Mouse (Mus musculus): ENCODE results near the gene Srgap2. TPM values are rescaled to one million over a fixed set of nuclear protein-coding genes. Genes with fewer than 3 reads are reported as not detected.
A peak's percentile ranks its signal among the peaks of the same experiment; 100 is the strongest.

The Srgap2 gene
- total RNA-seq, 2 experiments from 2014 or later, result 8.4 to 13.2 TPM

DNA sequence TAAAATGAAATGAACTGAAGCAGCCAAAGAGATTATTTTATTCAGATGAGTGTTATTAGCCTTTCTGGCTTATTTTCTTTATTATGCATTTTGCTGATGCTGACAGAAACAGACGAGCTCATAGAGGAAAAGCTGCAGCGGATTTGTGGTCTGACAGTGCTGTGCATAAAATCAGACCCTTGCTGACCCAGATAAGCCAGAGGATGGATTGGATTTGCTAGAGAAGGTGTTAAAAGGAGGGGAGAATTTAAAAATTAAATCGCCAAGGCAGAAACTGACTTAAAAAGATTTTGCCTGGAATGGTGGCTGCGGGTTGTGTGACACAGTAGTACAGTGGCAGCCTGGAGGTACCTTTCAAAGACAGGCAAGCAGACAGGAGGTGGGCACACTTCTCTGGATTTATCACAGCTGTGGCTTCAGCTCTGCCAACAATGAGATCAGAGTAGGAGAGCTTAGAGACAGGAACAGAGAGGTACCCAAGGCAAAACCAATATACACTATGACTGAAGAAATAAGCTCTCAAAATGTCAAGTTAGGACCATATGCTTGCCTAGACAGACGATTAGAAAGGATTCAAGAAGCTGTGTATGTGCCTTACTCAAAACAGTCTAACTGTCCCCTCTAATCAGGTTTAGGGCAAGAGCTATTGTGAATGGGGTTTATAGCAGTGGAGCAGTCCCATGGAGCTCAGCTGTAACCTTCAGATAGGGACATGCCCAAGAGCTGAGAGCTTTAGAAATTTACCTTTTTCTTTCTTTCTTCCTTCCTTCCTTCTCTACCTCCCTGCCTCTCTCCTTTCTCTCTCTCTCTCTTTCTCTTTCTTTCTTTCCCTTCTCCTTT lies 109.1 kb downstream of the Srgap2 start:
- no peak for DNase-seq (ENCODE audit: low spot score)

DNA sequence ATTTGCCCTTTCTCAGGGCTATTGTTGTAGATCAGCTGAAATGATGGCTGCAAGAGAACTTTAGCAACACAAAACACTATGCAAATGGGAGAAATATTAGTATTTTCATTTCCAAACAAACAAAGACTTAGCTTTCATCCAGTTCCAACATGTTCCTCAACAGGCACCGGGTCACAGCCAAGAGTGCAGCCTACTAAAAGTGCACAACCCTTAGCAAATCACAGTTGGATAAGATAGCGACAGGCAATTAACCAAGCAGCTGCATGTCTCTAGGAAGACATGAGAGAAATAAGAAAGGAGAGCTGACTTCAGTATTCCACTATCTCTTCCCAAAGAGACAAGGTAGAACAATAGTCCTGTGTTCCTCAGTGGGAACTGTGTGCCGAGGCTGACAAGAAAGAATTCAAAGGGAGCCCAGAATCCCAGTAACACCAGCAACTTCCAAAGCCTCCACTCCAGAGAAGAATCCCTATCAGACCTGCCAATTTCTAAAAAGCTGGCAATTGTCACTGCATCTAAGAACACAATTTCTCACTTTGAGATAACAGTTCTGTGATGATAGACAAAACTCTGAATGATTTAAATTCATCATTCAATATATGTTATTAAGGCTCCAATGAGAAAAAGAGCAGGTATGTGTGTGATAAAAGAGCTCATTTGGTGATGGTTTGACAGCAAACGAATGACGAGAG lies 109.9 kb downstream of the Srgap2 start:
- DNase-seq (ENCODE audit: low spot score), result no peak

DNA sequence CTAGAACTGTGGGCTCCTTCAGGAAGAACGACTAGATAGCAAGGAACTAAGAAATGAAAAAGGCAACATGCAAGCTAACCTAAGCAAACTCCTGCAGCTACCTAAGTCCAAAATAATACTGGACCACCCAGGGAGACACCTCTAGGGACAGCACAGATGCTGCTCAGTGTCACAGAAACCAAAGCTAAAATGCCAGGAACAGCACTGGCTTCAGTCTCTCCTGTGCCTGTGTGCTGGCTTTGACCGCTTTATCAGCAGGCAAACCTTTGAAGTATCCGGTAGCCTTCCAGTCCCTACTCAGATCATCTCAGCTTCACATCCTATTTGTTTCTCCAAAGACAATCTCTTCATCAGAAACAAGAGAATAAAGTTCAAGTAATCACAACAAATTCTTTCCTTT lies 123.6 kb downstream of the Srgap2 start:
- no peak for DNase-seq (ENCODE audit: low spot score)

DNA sequence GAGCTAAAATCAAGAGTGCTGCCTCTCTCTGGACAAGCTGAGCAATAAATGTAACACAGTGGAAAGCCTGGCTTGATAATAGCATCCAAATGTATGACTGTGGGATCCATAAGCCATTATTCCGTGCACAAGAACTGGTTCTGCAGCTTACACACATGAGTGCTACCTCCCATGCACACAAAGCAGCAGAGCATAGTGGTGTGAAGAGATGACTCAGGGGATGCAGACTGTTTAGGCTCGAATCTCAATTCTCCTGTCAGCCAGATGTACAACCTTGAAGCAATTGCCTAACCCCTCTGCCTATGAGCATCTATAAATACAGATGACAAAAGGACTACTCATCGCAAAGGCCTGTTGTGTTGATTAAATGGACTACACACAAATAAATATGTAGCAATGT lies 126.3 kb downstream of the Srgap2 start:
- no peak for DNase-seq (ENCODE audit: low spot score)

DNA sequence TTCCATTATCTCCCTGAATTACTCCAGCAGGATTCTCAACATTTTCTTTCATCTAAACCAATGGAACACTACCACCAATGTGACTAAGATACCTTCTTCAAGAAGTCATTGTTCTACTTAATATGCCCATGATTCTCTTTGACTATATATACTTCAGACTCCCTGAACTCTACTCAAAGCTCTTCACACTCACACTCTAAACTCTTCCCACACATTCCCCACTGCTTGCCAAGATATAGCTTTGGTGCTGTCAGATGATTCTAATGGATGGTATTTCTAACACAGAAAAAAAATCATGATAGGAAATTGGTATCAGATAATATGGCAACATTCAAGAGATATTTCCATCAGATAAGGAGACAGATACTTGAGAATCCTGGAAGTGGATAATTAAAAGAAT lies 129.0 kb downstream of the Srgap2 start:
- no peak for DNase-seq (ENCODE audit: low spot score)

DNA sequence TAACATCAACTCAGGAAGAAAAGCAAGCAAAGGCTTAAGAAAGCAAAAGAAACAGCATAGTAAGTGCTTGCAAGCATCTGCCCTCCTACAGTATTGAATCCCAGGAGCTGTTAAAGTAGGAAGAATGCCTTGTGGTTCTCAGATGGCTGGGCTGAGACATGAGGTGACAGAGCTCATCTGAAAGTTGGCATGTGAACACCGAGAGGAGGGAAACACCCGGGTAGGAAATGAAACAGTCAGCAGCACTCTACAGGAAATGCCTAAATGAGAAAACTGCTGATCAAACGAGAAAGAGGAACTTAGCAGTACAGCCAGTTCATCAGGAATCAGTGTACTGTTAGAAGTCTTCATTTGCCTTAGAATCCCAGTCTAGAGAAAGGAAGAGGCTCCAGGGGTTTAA lies 142.7 kb downstream of the Srgap2 start:
- DNase-seq (ENCODE audit: low spot score), result peak; percentile 48

DNA sequence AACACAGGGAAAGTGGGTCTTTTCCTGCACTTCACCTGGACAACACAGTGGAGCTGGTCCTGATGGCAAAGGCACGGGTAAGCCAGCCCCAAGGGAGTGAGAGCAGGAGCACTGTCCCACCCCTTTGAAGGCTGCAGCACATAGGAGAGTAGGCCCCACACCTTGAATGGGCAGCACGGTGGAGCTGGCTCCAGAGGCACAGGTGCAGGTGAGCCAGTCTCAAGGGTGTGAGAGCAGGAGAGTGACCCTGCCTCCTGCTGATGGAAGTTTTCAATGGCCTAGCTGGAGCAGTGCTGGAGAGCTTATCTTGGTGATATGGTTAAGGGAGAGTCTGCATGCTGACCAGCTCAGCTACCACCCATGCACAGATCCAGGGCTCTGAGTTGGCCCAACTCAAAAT lies 145.0 kb downstream of the Srgap2 start:
- DNase-seq (ENCODE audit: low spot score), result no peak

DNA sequence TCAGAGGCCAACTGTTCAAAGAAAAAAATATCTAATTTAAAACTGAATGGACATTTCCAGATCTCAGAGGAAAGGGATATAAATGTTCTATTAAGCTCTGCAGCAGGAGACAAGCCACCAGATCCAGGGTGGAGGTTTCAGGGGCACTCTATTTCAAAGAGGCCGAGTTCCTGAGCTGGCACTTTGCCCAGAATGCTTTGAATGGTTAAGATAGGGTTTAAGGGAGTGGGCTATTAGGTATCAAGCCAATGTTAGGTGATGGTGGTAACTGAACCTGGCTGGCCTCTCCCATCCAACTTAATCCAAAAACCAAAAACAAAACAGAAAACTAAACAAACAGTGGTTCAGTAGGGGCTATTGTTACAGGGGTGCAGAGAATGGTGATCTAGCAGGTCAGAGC lies 146.9 kb downstream of the Srgap2 start:
- no peak for DNase-seq (ENCODE audit: low spot score)

DNA sequence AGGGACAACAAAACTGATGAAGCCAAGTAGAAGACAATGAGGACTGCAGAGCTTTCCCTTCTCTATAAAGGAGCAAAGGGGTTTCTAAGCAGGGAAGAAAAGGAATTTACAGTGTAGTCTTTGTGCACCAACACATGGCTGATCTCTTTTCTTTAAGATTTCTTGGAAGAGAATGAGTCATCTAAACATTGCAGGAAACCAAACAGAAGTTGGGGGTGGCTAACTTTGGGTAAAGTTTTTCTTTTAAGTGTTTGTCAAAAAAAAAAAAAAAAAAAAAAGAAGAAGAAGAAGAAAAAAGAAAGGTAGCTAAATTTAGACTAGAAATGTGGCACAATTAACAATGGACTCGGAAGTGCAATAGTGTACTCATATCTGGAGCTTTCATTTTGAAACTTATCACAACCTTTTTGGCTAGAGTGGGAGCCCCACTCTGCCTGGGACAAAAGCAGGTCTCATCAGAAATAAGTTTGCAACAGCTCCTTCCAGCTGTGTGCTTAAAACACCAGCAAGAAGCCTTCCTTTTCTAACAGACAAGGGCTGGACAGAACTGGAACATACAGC lies 148.2 kb downstream of the Srgap2 start:
- DNase-seq (ENCODE audit: low spot score), result no peak

DNA sequence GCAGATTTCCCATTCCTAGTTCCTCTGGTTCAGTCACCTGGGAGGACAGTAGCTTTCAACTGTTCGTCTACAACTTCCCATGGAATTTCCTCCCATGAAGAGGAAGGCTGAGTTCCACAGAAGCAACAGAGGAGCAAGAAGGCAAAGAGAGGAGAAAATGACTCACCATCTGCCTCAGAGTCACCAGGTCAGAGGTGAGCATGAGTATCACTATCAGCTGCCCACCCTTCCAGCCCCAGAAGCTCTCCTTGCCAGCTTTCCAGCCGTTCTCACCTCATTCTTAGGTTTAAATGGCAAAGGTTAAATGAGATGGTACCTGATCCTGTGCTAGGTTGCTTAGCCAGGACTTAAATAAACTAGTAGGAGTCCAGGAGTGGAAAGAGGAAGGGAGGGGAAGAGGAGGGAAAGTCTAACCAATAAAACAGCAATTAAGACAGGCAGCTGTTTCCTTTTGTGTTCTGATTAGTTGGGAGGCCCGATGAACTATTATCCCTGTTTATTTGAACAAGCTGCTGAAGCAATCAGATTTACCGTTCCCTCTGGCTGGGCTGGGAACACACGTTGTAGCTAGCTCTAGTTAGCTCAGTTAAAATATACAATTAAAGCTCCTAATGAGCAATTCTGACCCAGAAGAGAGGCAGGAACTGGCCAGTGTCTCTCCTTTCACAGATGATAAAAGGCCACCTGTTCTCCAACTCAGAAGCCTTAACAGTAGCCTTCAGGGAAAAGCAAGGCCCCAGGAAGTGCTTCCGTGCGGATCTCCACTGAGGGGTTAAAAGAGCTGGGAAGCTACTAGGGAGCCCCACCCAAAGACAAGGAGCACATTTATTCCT lies 148.9 kb downstream of the Srgap2 start:
- DNase-seq (ENCODE audit: low spot score), result peak; percentile 65

DNA sequence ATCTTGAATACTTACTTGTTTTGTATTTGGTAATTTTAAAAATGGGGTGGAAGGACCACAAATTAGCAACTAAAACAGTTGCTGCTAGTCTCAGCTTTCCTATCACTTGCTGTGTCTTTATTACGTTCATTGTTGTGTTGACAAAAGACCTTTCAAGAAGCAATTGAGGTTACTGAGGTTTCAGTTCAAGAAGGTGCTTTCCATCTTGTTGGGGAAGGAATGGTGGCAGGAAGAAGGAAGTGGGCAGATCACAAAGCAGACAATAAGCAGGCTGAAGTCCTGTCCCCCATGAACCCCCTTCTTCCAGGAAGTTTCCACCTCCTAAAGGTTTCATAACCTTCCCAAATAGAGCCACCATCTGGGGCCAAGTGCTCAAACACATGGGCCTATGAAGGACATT lies 161.3 kb downstream of the Srgap2 start:
- DNase-seq (ENCODE audit: low spot score), result no peak

DNA sequence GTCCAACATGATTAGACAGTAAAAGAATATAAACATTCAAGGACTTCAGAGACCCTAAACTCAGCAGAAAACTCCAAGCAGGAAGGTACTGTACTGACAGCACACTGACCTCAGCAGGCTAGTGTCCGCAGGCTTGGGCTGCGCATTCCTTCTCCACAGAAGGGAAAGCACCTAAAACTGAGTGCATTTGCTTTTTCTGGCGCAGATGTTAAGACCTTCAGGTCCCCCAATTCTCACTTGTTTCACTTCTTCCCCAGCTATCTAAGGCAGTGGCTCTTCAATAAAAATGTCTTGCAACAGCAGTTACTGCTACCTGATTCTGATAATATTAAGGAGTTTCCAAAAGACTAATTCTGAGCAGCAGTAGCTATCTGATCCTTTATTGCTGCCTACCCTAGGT lies 162.7 kb downstream of the Srgap2 start:
- DNase-seq (ENCODE audit: low spot score), result no peak

DNA sequence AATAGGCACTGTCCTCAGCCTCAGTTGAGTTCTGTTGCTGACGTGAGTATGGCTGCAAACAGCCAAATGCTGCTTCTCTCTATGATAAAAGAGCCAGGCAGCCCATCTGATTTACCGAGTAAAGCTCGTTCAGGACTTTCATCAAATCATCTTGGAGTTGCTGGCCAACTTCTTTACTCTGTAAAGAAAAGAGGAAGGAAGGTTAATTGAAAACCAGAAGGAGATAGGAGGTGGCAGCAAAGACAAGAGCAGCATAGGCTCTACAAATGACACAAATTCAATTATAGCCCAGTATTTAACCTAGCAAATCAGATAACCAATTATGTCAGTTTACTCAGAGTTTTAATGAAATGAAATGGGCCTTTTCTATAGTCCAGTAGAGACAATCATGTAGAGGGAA lies 163.3 kb downstream of the Srgap2 start:
- DNase-seq (ENCODE audit: low spot score), result peak; percentile 33

DNA sequence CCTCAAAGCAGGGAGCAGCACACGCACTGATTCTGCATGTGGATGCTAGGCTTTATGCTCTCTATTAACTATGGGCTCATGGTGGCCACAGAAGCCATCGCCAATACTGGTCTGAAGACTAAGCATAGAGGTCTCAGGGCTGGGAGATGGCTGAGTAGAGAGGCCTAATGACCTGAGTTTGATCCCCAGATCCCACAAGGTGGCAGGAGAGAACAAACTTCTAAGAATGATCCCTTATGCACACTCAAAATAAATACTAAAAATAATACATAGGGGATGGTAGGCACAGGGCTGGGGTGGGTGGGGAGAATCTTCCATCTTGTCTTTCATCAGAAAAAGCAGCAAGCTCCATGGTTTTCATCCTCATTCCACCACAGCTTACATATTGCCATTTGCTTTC lies 165.1 kb downstream of the Srgap2 start:
- DNase-seq (ENCODE audit: low spot score), result peak; percentile 38

DNA sequence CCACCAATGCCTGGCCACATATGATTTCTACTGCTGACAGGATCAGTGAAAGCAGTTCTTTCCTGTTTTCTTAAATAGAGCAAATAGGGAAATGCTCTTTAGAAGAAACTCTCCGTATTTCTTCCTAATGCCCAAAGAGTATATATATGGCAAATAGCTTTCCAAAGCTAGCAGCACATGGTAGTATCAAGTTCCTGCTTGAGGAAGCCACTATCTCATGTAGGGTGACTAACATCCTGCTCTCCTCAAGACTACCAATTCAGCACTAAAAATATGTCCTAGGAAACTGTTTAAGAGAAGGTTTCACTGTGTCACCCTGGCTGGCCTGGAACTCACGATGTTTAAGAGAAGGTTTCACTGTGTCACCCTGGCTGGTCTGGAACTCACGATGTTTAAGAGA lies 166.4 kb downstream of the Srgap2 start:
- no peak for DNase-seq (ENCODE audit: low spot score)

DNA sequence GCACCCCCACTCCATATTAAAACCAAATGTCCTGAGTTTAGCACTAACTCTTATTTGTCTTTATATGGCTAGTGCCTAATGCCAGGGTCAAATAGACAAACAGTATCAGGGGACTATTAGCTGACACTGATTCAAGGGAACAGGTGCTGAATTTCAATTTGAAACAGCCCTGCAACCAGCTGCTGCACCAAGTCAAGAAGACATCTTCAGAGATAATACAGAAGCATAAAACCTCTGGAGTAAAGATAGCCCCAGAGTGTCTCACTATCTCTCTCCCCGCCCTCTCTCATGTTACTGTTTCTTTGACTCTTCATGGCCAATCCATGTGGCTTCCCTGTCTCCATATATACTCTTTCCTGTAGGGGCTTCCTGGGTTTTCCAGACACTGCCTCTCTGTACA lies 167.5 kb downstream of the Srgap2 start:
- DNase-seq (ENCODE audit: low spot score), result no peak

DNA sequence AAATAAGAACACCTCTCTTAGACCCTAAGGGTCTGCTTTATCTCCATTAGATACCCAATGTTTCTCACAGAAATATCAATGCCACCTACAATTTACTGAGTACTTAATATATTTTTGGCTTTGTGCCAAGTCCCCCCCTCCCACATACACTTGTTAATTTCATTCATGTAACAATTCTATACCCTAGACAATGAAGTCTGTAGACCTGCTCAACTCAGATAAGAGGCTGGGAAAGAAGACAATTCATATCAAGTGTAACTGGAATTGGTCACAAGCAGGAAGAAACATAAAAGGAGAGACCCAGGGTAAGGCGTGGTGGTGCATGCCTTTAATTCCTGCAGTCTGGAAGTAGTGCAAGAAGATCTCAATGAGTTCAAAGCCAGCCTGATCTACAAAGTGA lies 169.9 kb downstream of the Srgap2 start:
- DNase-seq (ENCODE audit: low spot score), result no peak

DNA sequence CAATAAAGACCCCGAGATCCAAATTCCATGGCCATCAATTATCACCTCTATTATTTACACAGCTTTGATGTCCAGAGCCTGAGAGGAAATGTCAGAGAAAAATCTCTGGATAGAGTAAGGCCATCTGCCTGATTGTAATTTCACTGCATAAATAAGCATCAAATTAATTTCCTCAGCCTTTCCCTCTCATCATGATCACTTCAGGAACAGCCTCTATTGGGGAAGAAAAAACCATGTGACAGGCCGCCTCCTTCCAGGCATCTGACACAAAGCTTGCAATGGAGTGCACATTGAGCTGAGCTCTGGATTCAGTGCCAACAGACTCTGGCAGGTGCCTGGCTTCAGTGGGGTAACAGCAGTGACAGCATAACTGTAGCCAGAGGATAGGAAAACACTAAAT lies 175.7 kb downstream of the Srgap2 start:
- DNase-seq (ENCODE audit: low spot score), result no peak

DNA sequence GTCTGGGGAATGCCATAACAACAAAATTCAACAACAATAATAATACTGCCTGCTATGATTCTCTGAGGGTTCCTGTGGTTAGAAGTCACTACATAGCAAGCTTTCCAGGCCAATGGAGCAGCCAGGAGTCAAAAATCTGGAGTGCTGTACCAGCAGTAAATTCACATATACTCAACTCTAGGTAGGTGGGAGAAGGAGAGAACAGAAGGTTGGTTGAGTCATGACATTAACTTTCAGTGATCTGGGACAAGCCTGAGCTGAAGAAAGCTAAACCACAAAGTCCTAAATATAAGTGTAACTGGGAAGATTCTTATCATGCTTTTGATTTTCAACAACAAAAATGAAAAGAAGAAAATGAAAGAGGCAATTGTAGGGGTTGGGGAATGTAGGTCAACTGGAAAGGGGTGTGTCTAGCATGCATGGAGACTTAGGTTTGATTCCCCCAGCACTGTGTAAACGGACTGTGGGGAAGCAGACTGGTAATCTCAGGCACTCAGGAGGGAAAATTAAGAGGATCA lies 177.1 kb downstream of the Srgap2 start:
- no peak for DNase-seq (ENCODE audit: low spot score)

DNA sequence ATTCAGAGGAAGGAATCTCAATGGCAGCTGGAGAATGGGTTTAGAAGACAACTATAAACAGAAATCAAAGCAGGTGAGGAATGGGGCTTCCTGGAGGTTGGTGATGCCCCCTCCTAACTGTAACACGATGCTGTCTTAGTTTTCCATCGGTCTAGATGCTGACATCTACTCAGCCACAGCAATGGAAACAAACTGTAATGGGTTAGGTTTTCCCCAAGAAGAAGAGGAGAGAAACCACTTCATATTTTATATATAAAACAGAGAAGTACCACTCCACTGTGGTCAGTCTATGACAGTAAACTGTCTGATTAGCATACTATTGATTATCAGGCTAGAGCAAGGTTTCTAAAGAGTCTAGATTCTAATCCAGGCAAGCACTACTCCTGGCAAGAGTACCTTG lies 179.4 kb downstream of the Srgap2 start:
- no peak for DNase-seq (ENCODE audit: low spot score)

DNA sequence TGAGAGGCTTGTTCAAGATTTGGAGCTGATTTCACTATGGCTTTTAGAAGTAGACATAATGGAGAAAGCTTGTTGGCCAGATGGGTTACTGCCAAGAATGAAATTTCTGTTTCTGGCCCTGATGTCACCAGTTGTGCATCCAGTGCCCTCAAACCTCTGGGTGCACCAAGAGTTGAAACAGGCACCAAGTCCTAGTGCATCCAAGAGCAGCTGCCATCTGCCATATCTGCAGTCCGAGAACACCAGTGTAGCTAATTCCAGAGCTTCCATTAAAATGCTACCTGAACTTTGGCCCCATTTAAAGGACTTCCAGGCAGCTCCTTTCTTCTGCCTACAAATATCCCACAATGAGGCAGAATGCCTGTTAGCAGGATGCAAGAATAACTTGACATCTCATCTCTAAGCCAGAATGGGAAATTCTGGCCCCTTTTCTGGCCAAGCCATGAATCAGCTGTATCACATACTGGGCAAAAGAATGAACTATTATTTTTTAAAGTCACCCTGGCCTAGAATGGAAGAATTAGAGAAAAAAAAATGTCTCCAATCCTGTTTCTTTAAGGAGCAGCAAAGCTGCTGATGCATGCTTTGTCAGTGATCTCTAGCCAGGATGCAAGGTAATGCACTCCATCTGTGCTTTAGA lies 180.1 kb downstream of the Srgap2 start:
- no peak for DNase-seq (ENCODE audit: low spot score)

All from gastrocnemius, adult 18-20 months (tissue).